Mouse (Mus musculus): ENCODE results near the gene Mrpl20.

GRCm38 (mm10) chr4:155771706-155772105 is 31.0 kb upstream of the Mrpl20 start:
- no peak for TF ChIP-seq CTCF (IDR thresholded peaks at IDR 0.05; ENCODE audit: low read depth, low read length)
- no peak for TF ChIP-seq POLR2A (IDR thresholded peaks at IDR 0.05; ENCODE audit: extremely low read depth, insufficient read depth, low read length)

All from liver, adult 2 months (tissue).